21 mouse cellular contexts compared by ENCODE assay signal in genomic region chr16:10629361-10629760, GRCm38 (mm10).
DNase-seq lines count a peak whose midpoint lies in the region; ATAC-seq lines count a peak whose summit lies in the region.
"Had no signal": no experiment of that assay in that cellular context is flagged by ENCODE, and none has a peak within 500 bp of the region (broad histone marks: within the 10 kb centered on the region; RNA-seq: fewer than 3 reads in every experiment).

No protein-coding gene starts in this region.

- intact Hi-C loops in heart, postnatal 36 days (cut with DNase I), result no loop called here

- no peaks in the 10 kb centered on the region for H3K27me3 ChIP-seq in heart, embryonic 13.5 days (replicated peaks)
- H3K27me3 ChIP-seq in limb, embryonic 13.5 days, result no peaks in the 10 kb centered on the region
- no peaks in the 10 kb centered on the region for H3K27me3 ChIP-seq in limb, embryonic 10.5 days (ENCODE audit: low read depth, poor library complexity, severe bottlenecking)
- no peaks in the 10 kb centered on the region for H3K27me3 ChIP-seq in intestine, embryonic 16.5 days (replicated peaks; ENCODE audit: control insufficient read depth, insufficient read depth, low read length)
- H3K27me3 ChIP-seq in stomach, embryonic 16.5 days (ENCODE audit: control insufficient read depth, insufficient read depth, low read length), result no peaks in the 10 kb centered on the region
- no peaks in the 10 kb centered on the region for H3K27me3 ChIP-seq in hindbrain, embryonic 13.5 days
- H3K27me3 ChIP-seq: embryonic facial prominence, embryonic 13.5 days; hindbrain, embryonic 15.5 days had no signal

- H3K4me1 ChIP-seq in heart, embryonic 13.5 days, result peaks cover 46% of the 10 kb centered on the region
- peaks cover 13% of the 10 kb centered on the region for H3K4me1 ChIP-seq in limb, embryonic 13.5 days
- H3K4me1 ChIP-seq in limb, embryonic 10.5 days, result peaks cover 7% of the 10 kb centered on the region
- H3K4me1 ChIP-seq in intestine, embryonic 16.5 days (ENCODE audit: control insufficient read depth, insufficient read depth, low read length), result peaks cover 7% of the 10 kb centered on the region; the same call in 1 of the 2 replicates
- H3K4me1 ChIP-seq in stomach, embryonic 16.5 days (ENCODE audit: control insufficient read depth, insufficient read depth, low read length), result peaks cover 21% of the 10 kb centered on the region
- no peaks in the 10 kb centered on the region for H3K4me1 ChIP-seq in hindbrain, embryonic 13.5 days (replicated peaks)
- H3K4me1 ChIP-seq: hindbrain, embryonic 15.5 days had no signal

- no peak for ATAC-seq in heart, embryonic 13.5 days (ENCODE audit: extremely low read depth, insufficient number of reproducible peaks, low FRiP score, low TSS enrichment)
- ATAC-seq in limb, embryonic 13.5 days (ENCODE audit: low FRiP score, low read depth), result no peak
- ATAC-seq in intestine, embryonic 16.5 days, result peak; percentile 48; the same call in 1 of the 2 replicates
- ATAC-seq in stomach, embryonic 16.5 days (ENCODE audit: insufficient read depth, low FRiP score), result peak; percentile 18; the same call in 1 of the 2 replicates
- no peak for ATAC-seq in hindbrain, embryonic 13.5 days (ENCODE audit: low FRiP score)
- ATAC-seq: forebrain, embryonic 16.5 days had no signal

- H3K9ac ChIP-seq in heart, embryonic 13.5 days, result peak overlapping the region; percentile 48; the same call in 1 of the 2 replicates
- 0 out of 2 replicates have a peak overlapping the region, but pooled peaks have one; percentile 13 for H3K9ac ChIP-seq in limb, embryonic 13.5 days
- H3K9ac ChIP-seq in intestine, embryonic 16.5 days (ENCODE audit: low read depth, low read length), result no peak overlapping the region
- H3K9ac ChIP-seq in stomach, embryonic 16.5 days (ENCODE audit: low read length), result peak overlapping the region; percentile 29; the same call in 1 of the 2 replicates
- no peak overlapping the region for H3K9ac ChIP-seq in hindbrain, embryonic 13.5 days
- H3K9ac ChIP-seq: embryonic facial prominence, embryonic 13.5 days; hindbrain, embryonic 15.5 days had no signal

- H3K9me3 ChIP-seq in heart, embryonic 13.5 days, result no peaks in the 10 kb centered on the region
- no peaks in the 10 kb centered on the region for H3K9me3 ChIP-seq in limb, embryonic 13.5 days
- no peaks in the 10 kb centered on the region for H3K9me3 ChIP-seq in limb, embryonic 10.5 days (replicated peaks)
- no peaks in the 10 kb centered on the region for H3K9me3 ChIP-seq in intestine, embryonic 16.5 days (ENCODE audit: control insufficient read depth, low read length)
- H3K9me3 ChIP-seq in stomach, embryonic 16.5 days (replicated peaks; ENCODE audit: control insufficient read depth, low read length), result no peaks in the 10 kb centered on the region
- H3K9me3 ChIP-seq in hindbrain, embryonic 13.5 days, result no peaks in the 10 kb centered on the region
- H3K9me3 ChIP-seq: embryonic facial prominence, embryonic 13.5 days; G1E; hindbrain, embryonic 15.5 days had no signal

- no peak overlapping the region for H3K4me2 ChIP-seq in heart, embryonic 13.5 days
- no peak overlapping the region for H3K4me2 ChIP-seq in limb, embryonic 13.5 days (replicated peaks)
- H3K4me2 ChIP-seq in intestine, embryonic 16.5 days (ENCODE audit: low read depth, low read length), result no peak overlapping the region
- H3K4me2 ChIP-seq in stomach, embryonic 16.5 days (ENCODE audit: low read depth, low read length), result no peak overlapping the region
- H3K4me2 ChIP-seq in hindbrain, embryonic 13.5 days, result no peak overlapping the region
- H3K4me2 ChIP-seq: embryonic facial prominence, embryonic 13.5 days; hindbrain, embryonic 15.5 days; liver, embryonic 11.5 days had no signal

- DNase-seq in heart, postnatal 36 days, result no peak
- DNase-seq in limb, embryonic 10.5 days (ENCODE audit: low spot score), result no peak
- DNase-seq: adrenal gland, postnatal 25 days; cerebellum, adult 11 months; cerebellum, postnatal 10 days; gastrocnemius, postnatal 25 days; kidney, adult 18-20 months; kidney, postnatal 36 days; lung, adult 2 months; right cerebral cortex, postnatal 25 days; thymus, postnatal 25 days had no signal

- H3K4me3 ChIP-seq in heart, embryonic 13.5 days, result no peak overlapping the region
- no peak overlapping the region for H3K4me3 ChIP-seq in limb, embryonic 13.5 days
- no peak overlapping the region for H3K4me3 ChIP-seq in limb, embryonic 10.5 days
- no peak overlapping the region for H3K4me3 ChIP-seq in intestine, embryonic 16.5 days (ENCODE audit: low read length)
- H3K4me3 ChIP-seq in stomach, embryonic 16.5 days (replicated peaks; ENCODE audit: low read length), result no peak overlapping the region
- no peak overlapping the region for H3K4me3 ChIP-seq in hindbrain, embryonic 13.5 days
- H3K4me3 ChIP-seq: embryonic facial prominence, embryonic 13.5 days; hindbrain, embryonic 15.5 days had no signal

- peak overlapping the region; percentile 76 for H3K27ac ChIP-seq in heart, embryonic 13.5 days (replicated peaks)
- H3K27ac ChIP-seq in limb, embryonic 13.5 days, result no peak overlapping the region
- no peak overlapping the region for H3K27ac ChIP-seq in limb, embryonic 10.5 days
- peak overlapping the region; percentile 2; the same call in 1 of the 2 replicates for H3K27ac ChIP-seq in intestine, embryonic 16.5 days (ENCODE audit: low read length)
- peak overlapping the region; percentile 64 for H3K27ac ChIP-seq in stomach, embryonic 16.5 days (ENCODE audit: low read length)
- no peak overlapping the region for H3K27ac ChIP-seq in hindbrain, embryonic 13.5 days
- H3K27ac ChIP-seq: embryonic facial prominence, embryonic 13.5 days; hindbrain, embryonic 15.5 days had no signal

- peaks cover 18% of the 10 kb centered on the region for H3K36me3 ChIP-seq in heart, embryonic 13.5 days
- peaks cover 50% of the 10 kb centered on the region for H3K36me3 ChIP-seq in limb, embryonic 13.5 days
- H3K36me3 ChIP-seq in limb, embryonic 10.5 days, result peaks cover 21% of the 10 kb centered on the region
- no peaks in the 10 kb centered on the region for H3K36me3 ChIP-seq in intestine, embryonic 16.5 days (ENCODE audit: control insufficient read depth, insufficient read depth, low read length)
- H3K36me3 ChIP-seq in stomach, embryonic 16.5 days (ENCODE audit: control insufficient read depth, insufficient read depth, low read length), result no peaks in the 10 kb centered on the region
- peaks cover 69% of the 10 kb centered on the region for H3K36me3 ChIP-seq in hindbrain, embryonic 13.5 days

- 26% methylated on average over 3 of the region's 3 CpGs for WGBS in heart, embryonic 13.5 days
- WGBS in limb, embryonic 13.5 days, result 88% methylated on average over 3 of the region's 3 CpGs
- 85% methylated on average over 3 of the region's 3 CpGs for WGBS in limb, embryonic 10.5 days
- WGBS in intestine, embryonic 16.5 days, result 74% methylated on average over 3 of the region's 3 CpGs
- WGBS in stomach, embryonic 16.5 days, result 63% methylated on average over 3 of the region's 3 CpGs
- WGBS in hindbrain, embryonic 13.5 days, result 93% methylated on average over 3 of the region's 3 CpGs

Comparison
In these comparisons a context has a peak if more than half of its experiments do, and no peak if none do; other contexts are left out.
1. ATAC-seq: peak in intestine, embryonic 16.5 days (single experiment) and stomach, embryonic 16.5 days (single experiment); none in heart, embryonic 13.5 days (single experiment), limb, embryonic 13.5 days (single experiment) and hindbrain, embryonic 13.5 days (single experiment).
2. H3K27ac ChIP-seq: peak in heart, embryonic 13.5 days (single experiment), intestine, embryonic 16.5 days (single experiment) and stomach, embryonic 16.5 days (single experiment); none in limb, embryonic 13.5 days (single experiment), limb, embryonic 10.5 days (single experiment) and hindbrain, embryonic 13.5 days (single experiment).
3. H3K9ac ChIP-seq: peak in heart, embryonic 13.5 days (single experiment), limb, embryonic 13.5 days (single experiment) and stomach, embryonic 16.5 days (single experiment); none in intestine, embryonic 16.5 days (single experiment) and hindbrain, embryonic 13.5 days (single experiment).